Mouse (Mus musculus) adrenal gland, adult 8-10 months (tissue): ENCODE results near the gene Zbed5. TPM values are rescaled to one million over a fixed set of nuclear protein-coding genes. Genes with fewer than 3 reads are reported as not detected.
"Not testable (repeated sequence)": the region's sequence is repeated elsewhere in the genome, so short reads cannot be mapped to it uniquely, and the experiment has no call there.

ENCODE experiments used
- DNase-seq: peaks from one replicate; pipeline ENCODE4 v3.0.0; 2022
- total RNA-seq, 4 experiments: library from RNA; stranded (reverse); gene quantifications; 2 replicates each; pipeline ENCODE4 v1.2.4; 2022

Gene Zbed5
- total RNA-seq, 4 experiments from 2014 or later: 1.5 to 3.3 (median 2.0) TPM

DNA sequence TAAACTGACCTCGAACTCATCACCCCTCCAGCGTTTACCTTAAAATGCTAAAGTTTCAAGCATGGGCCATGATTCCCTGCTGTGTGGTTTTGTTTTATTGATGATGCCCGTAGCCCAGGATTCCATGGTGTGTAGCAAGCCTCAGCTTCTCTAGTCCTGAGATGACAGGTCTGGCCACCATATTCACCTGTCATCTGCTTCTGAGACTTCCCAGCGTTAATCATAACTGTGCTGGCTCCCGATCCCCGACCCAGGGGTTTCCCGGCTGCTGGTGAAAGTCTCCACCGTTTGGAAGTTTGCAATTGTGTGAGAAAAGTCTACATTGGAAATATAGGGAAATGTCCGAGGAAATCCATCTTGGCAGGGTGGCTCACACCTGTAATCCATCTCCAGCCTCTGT is 13.6 kb downstream of the Zbed5 start:
- no peak for DNase-seq

DNA sequence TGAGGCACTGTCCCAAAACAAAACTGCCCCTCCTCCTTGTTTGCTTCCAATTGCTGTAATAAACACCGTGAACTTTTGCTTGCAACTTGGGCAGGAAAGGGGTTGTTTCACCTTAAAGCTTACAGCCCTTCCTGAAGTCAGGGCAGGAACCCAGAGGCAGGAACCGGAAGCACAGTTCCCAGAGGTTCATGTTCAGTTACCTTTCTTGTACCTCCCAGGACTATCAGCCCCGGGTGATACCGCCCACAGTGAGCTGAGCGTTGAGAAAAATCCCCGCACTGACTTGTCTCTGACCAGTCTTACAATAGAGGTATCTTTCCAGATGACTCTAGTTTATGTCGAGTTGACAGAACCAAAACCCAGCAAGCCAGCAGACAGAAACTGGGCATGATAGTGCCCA is 14.1 kb downstream of the Zbed5 start:
- DNase-seq: no peak

DNA sequence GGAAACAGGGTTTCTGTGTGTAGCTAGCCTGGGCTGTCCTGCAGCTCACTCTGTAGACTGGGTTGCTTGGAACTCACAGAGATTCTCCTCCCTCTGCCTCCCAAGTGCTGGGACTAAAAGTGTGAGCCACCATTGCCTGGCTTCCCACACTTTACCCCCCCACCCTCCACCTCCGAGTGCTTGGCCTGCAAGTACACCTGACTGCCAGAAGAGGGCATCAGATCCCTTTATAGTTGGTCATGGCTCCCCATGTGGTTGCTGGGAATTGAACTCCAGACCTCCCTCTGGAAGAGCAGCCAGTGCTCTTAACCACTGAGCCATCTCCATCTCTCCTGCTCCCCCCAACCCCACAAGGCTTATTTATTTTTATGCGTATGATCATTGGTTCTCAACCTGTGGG is 18.5 kb downstream of the Zbed5 start:
- DNase-seq: no peak

DNA sequence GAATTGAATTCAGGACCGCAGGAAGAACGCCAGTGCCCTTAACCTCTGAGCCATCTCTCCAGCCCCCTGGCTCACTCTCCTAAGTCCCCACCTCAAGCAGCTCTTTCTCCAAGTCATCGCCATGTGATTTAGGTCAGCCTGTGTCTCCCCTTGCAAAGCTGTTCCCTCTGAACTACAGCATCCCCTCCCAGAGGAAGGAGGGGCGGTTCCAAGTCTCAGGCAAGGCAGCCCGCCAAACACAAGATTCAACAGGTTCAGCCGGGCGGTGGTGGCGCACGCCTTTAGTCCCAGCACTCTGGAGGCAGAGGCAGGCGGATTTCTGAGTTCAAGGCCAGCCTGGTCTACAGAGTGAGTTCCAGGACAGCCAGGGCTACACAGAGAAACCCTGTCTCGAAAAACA is 20.0 kb downstream of the Zbed5 start:
- not testable (repeated sequence) for DNase-seq

DNA sequence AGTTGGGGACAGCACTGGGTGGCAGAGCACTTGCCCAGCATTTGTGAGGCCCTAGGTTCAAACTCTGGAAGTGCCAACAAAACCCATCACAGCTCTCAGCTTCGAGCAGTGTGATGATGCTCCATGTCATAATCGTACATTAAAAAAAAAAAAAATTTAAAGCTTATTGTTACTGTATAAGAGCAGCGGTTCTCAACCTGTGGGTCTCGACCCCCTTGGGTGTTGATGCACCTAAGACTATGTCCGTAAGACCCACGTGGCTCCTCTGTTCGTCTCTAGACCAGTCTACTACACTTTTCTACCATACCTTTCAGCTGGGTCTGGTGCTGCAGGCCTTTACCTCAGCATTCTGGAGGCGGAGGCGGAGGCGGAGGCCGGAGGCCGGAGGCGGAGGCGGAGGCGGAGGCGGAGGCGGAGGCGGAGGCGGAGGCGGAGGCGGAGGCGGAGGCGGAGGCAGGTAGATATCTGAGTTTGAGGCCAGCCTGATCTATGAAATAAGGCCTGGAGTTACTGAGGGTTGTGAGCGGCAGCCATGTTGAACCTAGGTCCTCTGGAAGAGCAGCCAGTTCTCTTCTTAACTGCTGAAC is 22.6 kb downstream of the Zbed5 start:
- DNase-seq: no peak

DNA sequence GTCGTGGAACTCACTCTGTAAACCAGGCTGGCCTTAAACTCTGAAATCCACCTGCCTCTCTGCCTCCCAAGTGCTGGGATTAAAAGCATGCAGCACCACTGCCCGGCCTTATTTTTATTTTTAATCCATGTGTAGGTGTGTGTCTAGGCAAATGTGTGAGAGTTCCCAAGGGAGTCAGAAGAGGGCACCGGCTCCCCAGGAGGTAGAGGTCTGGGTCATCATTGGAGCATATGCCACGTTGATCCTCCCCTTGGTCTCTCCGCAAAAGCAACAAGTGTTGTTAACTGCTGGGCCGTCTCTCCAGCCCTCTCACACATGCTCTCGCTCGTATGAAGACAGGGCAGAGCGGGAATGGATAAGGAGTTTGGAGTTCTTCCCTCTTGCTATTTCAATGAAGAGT is 23.2 kb downstream of the Zbed5 start:
- DNase-seq: no peak

DNA sequence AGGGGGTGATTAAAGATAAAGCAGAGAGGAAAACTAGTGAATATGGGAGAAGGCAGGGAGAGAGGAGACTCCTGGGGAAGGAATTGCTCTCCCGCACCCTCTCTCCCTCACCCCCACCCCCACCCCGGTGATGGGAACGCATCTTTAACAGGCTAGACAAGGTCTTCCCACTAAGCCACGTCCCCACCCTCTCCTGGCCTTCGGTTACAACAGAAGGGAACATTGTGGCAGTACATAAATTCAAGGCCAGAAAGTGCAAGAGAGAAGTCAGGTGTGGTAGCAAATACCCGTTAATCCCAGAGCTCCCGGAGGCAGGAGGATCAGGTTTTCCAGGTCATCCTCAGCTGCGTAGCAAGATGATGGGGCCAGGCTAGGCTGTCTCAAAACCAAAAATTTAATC is 23.8 kb downstream of the Zbed5 start:
- no peak for DNase-seq

DNA sequence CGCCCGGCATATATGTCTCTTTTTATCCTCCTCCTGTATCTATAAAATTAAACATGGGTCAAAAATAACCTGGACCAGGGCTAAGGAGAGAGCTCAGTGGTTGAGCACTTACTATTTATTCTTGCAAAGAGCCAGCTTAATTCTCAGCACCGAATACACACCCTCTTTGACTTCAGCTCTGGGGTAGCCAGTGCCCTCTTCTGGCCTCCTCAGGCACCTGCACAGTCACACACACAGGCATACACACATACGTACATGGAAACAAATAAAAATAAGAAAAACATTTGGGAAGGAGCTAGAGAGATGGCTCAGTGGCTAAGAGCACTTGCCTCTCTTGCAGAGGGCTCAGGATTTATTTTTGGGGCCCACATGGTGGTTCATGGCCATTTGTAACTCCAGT is 26.4 kb downstream of the Zbed5 start:
- DNase-seq: no peak

DNA sequence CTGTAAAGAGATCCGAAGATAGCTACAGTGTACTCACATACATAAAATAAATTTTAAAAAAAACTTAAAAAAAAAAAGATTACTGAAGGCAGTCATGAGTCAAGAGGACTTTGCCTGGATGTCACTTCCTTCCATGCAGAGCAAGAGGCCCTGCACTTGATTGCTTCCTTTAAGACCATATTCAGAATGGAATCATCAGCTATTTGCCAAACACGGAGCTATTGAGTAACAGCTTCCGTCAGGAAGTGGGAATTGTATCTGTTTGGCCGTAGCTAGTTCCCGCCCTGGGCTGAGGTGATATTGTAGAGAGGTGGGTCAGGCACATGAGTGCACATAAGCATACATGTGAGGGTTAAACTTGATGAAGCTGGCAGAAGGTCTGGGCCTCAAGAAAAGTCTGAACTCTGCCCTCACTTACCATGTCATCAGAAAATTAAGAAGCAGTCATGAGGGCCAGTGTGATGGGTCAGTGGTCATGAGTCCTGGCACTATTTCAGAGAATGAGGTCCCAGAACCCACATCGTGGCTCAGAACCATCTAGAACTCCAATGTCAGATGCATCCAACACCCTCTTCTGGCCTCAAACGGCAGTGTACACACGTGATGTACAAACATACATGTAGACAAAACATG is 29.4 kb downstream of the Zbed5 start:
- DNase-seq: no peak

DNA sequence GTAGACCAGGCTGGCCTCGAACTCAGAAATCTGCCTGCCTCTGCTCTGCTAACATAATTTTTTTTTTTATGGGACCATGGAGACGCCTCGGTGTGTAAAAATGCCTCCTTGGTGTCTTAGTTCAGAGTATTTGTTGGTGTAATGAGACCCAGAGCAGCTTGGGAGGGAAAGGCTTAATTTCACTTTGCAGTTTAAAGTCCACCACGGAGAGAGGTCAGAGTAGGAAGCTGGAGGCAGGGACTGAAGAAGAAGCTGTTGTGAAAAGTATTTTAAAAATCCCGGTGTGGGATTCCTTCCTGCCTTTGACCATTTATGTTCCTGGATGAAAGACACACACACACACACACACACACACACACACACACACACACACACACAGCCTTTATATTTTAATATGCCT is 30.4 kb downstream of the Zbed5 start:
- DNase-seq: no peak

DNA sequence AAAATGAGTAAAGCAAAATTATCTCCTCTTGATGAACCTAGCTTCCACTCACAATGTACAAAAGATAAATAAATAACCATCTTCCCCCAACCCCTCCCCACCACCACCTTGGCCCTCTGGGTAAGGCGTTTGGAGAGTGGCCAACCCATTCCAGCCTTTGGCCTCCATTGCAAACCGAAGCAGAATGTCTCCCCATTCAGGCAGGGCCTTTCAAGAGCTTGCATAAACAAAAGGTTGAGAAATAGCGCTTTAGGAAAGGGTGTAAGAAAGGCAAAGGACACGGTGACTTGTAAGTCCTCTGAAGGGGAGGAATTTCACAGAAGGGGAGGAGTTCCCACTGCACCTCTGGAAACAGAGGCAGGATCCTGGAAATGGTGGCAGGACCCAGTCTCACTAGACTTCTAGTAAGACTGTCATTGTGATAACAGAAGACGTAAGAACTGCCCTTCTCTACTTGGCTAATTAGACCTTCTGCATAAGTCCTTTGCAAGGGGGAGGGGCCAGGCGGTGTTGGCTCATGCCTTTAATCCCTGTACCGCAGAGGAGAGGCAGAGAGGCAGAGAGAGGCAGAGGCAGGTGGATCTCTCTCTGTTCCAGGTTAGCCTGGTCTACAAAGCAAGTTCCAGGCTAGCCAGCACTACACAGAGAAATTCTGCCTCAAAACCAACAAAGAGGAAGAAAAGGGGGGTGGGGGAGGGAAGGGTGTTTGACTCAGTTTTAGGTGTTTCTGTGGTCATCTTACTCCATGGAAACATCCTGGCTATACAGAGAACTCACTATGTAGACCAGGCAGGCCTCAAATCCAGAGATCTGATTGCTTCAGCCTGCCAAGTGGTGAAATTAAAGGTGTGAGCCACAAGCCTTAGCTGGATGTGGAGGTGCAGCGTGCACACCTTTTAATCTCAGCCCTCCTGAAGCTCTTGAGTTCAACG is 34.7 kb downstream of the Zbed5 start:
- DNase-seq: no peak

DNA sequence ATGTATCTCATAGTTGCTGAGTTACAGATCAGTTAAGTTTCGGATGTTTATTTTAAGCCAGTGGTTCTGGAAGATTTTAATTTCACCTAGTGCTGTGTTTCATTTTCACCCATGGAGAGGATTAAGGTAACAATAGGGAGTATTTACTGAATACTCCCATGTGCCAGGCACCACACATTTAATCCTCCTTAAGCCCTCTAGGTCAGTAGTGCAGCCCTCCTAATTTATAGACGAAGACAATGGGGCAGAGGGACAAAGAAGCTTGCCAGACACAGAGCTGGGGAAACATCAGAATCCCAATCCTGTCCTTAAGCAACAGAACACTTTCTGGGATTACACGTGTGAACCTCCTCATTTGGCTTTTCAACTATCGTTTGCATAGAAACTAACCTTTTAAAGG is 41.4 kb downstream of the Zbed5 start:
- DNase-seq: no peak

DNA sequence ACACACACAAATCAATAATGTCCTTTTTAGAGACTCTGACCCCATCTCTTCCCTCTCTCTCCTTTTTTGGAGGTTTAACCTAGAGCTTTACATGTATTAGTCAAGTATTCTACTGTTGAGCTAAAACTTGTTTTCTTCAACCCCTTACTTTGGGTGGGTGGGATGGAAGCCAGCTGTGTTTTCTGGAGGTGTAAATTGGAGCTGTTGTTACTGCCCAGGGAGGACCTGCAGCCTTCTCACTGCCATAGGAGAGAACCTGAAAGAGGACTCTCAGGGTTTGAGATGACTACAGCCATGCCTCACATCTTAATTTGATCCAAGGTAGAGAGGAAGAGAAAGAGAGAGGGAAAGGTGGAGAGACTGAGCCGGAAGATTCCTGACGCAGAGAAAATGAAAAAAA is 44.8 kb downstream of the Zbed5 start:
- DNase-seq: no peak

DNA sequence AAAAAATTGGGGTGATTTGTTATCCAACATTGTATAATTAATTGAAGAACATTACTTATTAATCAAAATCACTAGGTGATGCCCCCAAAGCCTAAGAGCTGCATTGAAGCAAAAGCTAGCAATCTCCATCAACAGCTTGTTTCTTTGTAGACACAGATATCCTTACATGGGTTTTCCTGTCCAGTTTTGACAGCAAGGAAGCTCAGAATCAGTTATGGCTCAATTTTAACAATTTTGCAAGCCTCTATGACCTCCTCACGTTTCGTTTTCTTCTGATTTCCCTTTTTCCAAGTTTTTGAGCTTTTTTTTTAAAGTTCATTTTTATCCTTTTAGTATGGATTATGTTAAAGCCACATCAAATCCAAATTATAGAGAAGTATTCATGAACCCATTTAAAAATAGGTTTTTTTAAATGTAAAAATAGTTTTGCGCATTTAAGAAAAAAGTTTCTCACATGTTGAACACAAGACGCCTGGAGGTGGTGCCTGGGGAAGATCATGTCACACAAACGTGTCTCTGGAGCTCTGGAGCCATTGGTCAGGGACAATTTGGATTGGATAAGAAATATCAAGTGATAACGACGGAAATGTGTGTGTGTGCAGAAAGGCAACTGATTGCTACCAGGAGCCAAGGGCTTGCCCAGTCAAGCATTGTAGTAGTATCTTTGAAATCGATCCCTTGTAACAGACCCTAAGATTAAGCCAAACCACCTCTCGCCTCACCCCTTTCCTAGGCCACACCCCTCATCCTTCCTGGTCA is 45.4 kb downstream of the Zbed5 start:
- no peak for DNase-seq

DNA sequence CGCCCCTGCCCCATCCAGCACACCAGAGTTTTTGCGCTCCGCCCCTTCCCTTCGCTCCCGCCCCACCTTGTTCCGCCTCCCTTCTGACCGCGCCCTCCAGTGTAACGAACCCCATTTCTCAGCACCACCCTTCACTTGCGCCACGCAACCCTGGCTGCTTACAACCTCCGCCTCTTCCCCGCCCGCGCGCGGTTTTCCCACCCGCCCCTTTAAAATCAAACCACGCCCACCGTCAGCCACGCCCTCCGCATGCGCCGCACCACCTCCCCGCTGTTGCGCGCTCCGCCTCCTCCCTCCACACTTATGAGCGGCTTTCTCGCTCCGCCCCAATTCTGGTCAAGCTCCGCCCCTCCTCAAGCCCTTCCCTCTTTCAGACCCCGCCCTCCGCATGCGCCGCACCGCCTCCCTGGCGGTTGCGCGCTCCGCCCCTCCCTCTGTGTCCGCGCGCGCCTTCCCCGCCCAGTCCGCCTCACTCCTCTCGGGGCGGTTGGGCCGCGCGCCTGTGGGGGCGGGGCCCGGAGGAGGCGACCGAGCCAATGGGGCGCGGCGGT is 46.0 kb downstream of the Zbed5 start, which contains the start of gene Vkorc1l1:
Gene Vkorc1l1 (plus strand): TSS at position 476 of the 551 bp plus-strand sequence.
- peak; percentile 98 for DNase-seq

DNA sequence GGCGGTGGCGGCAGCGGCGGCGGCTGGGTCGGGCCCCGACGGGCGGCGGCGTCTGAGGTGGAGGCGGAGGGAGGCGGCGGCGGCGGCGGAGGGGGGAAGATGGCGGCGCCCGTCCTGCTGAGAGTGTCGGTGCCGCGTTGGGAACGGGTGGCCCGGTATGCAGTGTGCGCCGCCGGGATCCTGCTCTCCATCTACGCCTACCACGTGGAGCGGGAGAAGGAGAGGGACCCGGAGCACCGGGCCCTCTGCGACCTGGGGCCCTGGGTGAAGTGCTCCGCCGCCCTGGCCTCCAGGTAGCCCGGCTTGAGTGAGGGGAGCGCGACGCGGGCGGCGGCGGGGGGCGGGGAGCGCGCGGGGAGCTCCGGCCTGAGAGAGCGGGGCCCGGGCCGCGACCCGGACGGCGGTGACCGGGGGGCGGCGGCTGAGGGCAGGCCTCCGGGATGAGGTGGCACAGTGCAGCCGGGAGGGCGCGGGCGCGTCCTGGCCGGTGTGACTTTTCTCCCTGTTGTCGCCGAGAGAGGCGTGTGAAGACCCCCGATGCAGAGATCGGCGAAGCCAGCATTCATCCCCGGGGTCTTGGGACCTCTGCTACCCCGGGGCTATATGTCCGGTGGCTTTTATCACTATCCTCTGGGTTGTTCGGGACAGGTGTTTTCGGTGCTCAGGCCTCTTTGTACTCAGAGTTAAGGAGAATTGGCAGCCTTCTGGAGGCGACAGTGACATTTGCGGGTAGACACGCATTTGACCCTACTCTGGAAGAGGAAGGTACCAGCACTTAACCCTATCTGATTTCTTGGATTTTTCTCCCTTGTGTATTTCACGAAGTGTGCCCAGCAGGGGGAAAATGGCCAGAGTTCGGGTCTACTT is 46.8 kb downstream of the Zbed5 start:
- DNase-seq: peak; percentile 31

DNA sequence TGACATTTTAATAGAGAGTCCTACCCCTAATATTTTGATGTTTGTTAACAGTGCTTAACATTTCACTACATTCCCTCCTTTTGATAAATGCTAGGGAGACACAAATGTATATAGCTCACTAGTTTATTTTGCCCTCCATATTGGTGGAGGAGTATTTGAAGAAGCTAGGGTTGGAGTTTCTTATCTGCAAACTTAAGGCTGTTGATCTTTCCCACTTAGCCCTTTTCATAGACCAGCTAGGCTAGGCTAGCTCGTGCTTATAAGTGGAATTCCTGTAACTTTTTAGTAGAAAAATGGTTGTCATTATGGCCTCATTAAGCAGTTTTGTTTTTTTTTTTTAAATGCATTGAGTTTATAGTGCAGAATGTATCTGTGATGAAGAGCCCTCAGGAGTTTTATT is 47.9 kb downstream of the Zbed5 start:
- no peak for DNase-seq

DNA sequence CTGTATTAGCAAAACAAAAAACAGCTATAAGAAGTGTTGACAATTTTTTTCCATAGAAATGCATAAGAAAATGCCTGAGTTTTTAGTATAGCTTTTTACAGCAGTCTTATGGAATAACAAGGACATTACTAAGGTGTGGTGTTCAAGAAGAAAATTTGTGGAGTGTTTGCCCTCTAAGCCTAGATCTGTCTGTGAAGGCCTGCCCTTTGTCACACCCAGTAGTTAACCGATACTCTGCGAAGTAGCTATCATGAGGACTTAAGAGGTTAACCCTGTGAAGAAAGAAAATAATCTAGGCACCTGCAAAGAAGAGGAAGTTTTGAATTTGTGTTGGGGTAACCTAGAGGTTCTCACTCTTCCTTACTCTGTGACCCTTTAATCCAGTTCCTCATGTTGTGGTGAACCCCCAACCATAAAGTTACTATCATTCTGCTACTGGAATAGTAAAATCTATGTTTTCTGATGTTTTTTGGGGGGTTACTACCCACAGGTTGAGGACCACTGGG is 52.1 kb downstream of the Zbed5 start:
- no peak for DNase-seq

DNA sequence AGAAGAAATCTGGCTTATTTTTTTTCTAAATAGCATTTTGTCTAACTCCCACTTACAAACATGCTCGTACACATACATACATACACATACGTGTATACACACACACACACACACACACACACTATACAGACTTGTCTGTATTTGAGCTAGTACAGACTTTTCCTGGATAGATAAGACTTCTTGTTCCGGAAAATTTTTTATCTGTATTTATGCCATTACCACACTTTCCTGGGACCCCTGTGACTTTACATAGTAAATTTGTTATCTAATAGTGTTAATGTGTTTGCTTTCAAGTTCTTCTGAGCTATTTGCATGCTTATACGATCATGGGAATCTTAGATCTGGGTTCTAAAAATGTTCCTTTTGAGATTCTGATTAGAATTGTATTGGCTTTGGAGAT is 56.6 kb downstream of the Zbed5 start:
- DNase-seq: no peak
